Mouse (Mus musculus) liver, postnatal 0 days (tissue): ENCODE results near the gene Uqcc2.

Experiments used
- CTCF ChIP-seq: sonication (generic); IDR thresholded peaks from 2 replicates; pipeline ENCODE4 v1.5.1; 2016; ENCODE audit warnings: antibody characterized with exemption, low read depth
- EP300 ChIP-seq: IDR thresholded peaks from 2 replicates; pipeline ENCODE4 v1.6.1; 2016; ENCODE audit warnings: antibody characterized with exemption, low read depth, mild to moderate bottlenecking

DNA sequence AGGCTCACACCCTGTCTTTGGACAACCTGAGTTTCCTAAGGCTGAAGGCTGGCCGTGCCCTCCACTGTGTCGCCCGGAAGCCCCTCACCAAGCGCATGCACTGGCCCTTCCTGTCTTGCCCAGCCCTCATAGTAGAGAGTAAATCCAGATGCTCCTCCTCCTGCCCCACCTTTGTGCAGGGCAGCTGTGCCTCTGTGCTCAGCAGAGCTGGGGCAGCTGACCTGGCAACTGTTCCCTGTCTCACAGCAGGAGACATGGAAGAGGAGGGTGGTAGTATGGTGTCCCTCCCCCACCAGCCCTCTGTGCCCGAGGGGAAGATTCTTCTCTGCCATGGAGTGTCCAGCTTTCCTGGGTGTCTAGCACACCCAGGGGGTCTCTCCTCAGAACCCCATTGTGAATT is 32.0 kb downstream of the Uqcc2 start:
- TF ChIP-seq CTCF (no peak), EP300 (no peak)
